13 mouse cellular contexts compared by ENCODE assay signal in the genomic region with DNA sequence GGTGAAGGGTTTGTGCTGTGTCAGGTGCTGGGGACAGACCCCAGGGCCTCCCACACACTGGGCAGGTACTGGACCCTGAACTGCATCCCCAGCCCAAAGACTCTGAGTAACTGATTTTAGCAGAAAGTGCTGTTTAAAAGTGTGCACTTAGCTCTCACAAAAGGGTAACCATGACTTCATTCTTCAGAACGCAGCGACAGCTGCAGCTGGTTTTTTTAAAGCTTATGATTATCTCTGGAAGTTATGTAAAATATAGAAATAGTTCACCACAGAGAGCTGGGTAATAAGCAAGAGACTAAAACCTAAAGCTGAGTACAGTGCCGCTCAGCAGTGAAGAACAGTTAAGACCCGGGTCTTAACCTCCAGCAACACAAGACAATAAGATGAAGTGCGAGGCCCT. TPM values are rescaled to one million over a fixed set of nuclear protein-coding genes. Genes with fewer than 3 reads are reported as not detected.
A peak's percentile ranks its signal among the peaks of the same experiment; 100 is the strongest.
DNase-seq lines count a peak whose midpoint lies in the region; ATAC-seq and TF ChIP-seq lines count a peak whose summit lies in the region.
"Had no signal": no experiment of that assay in that cellular context is flagged by ENCODE, and none has a peak within 500 bp of the region (broad histone marks: within the 10 kb centered on the region; RNA-seq: fewer than 3 reads in every experiment).

No protein-coding gene starts in this region.

- H3K9ac ChIP-seq in forebrain, postnatal 0 days, result no peak overlapping the region
- no peak overlapping the region for H3K9ac ChIP-seq in forebrain, embryonic 14.5 days (ENCODE audit: low read length)
- no peak overlapping the region for H3K9ac ChIP-seq in kidney, embryonic 16.5 days (replicated peaks; ENCODE audit: low read length)
- H3K9ac ChIP-seq in midbrain, postnatal 0 days (replicated peaks; ENCODE audit: low read length, poor library complexity, severe bottlenecking), result 0 out of 2 replicates have a peak overlapping the region, but pooled peaks have one; percentile 24
- no peak overlapping the region for H3K9ac ChIP-seq in midbrain, embryonic 13.5 days (replicated peaks)
- peak overlapping the region; percentile 24; the same call in 1 of the 2 replicates for H3K9ac ChIP-seq in stomach, embryonic 16.5 days (ENCODE audit: low read length)
- H3K9ac ChIP-seq: midbrain, embryonic 15.5 days had no signal

- H3K4me2 ChIP-seq in forebrain, postnatal 0 days (ENCODE audit: low read depth), result no peak overlapping the region
- no peak overlapping the region for H3K4me2 ChIP-seq in forebrain, embryonic 14.5 days (ENCODE audit: low read length)
- no peak overlapping the region for H3K4me2 ChIP-seq in kidney, embryonic 16.5 days (replicated peaks; ENCODE audit: low read depth, low read length)
- H3K4me2 ChIP-seq in midbrain, postnatal 0 days (ENCODE audit: low read depth, low read length, poor library complexity, severe bottlenecking), result no peak overlapping the region
- no peak overlapping the region for H3K4me2 ChIP-seq in midbrain, embryonic 13.5 days (replicated peaks)
- no peak overlapping the region for H3K4me2 ChIP-seq in stomach, embryonic 16.5 days (ENCODE audit: low read depth, low read length)
- H3K4me2 ChIP-seq: midbrain, embryonic 15.5 days had no signal

- no peaks in the 10 kb centered on the region for H3K36me3 ChIP-seq in forebrain, postnatal 0 days (ENCODE audit: insufficient read depth)
- H3K36me3 ChIP-seq in forebrain, embryonic 14.5 days (ENCODE audit: control insufficient read depth, insufficient read depth, low read length), result peaks cover 4% of the 10 kb centered on the region; the same call in 1 of the 2 replicates
- H3K36me3 ChIP-seq in kidney, embryonic 16.5 days (ENCODE audit: insufficient read depth, low read length), result no peaks in the 10 kb centered on the region; the same call in 1 of the 2 replicates
- H3K36me3 ChIP-seq in midbrain, postnatal 0 days (ENCODE audit: insufficient read depth, low read length), result no peaks in the 10 kb centered on the region
- H3K36me3 ChIP-seq in midbrain, embryonic 13.5 days, result no peaks in the 10 kb centered on the region
- H3K36me3 ChIP-seq in stomach, embryonic 16.5 days (ENCODE audit: control insufficient read depth, insufficient read depth, low read length), result no peaks in the 10 kb centered on the region
- H3K36me3 ChIP-seq: midbrain, embryonic 15.5 days had no signal

- no peak overlapping the region for H3K4me3 ChIP-seq in forebrain, postnatal 0 days (ENCODE audit: low read depth, low read length)
- H3K4me3 ChIP-seq in forebrain, embryonic 14.5 days (ENCODE audit: low read depth, low read length), result no peak overlapping the region
- no peak overlapping the region for H3K4me3 ChIP-seq in kidney, embryonic 16.5 days (ENCODE audit: low read length)
- no peak overlapping the region for H3K4me3 ChIP-seq in midbrain, postnatal 0 days (ENCODE audit: low read depth, low read length)
- no peak overlapping the region for H3K4me3 ChIP-seq in midbrain, embryonic 13.5 days (replicated peaks)
- H3K4me3 ChIP-seq in stomach, embryonic 16.5 days (replicated peaks; ENCODE audit: low read length), result no peak overlapping the region
- H3K4me3 ChIP-seq: midbrain, embryonic 15.5 days had no signal

- H3K4me1 ChIP-seq in forebrain, postnatal 0 days (ENCODE audit: insufficient read depth), result no peaks in the 10 kb centered on the region
- H3K4me1 ChIP-seq in forebrain, embryonic 14.5 days (ENCODE audit: control insufficient read depth, insufficient read depth, low read length), result no peaks in the 10 kb centered on the region; the same call in 1 of the 2 replicates
- peaks cover 11% of the 10 kb centered on the region; the same call in 1 of the 2 replicates for H3K4me1 ChIP-seq in kidney, embryonic 16.5 days (ENCODE audit: insufficient read depth, low read length)
- 0 out of 2 replicates have a peak, but pooled peaks cover 4% of the 10 kb centered on the region for H3K4me1 ChIP-seq in midbrain, postnatal 0 days (ENCODE audit: insufficient read depth, low read length)
- H3K4me1 ChIP-seq in midbrain, embryonic 13.5 days (replicated peaks), result peaks cover 36% of the 10 kb centered on the region
- H3K4me1 ChIP-seq in stomach, embryonic 16.5 days (ENCODE audit: control insufficient read depth, insufficient read depth, low read length), result peaks cover 20% of the 10 kb centered on the region

- H3K9me3 ChIP-seq in forebrain, postnatal 0 days (ENCODE audit: low read length), result no peaks in the 10 kb centered on the region
- H3K9me3 ChIP-seq in forebrain, embryonic 14.5 days (replicated peaks; ENCODE audit: control insufficient read depth, low read length), result no peaks in the 10 kb centered on the region
- no peaks in the 10 kb centered on the region for H3K9me3 ChIP-seq in kidney, embryonic 16.5 days (ENCODE audit: low read length)
- no peaks in the 10 kb centered on the region for H3K9me3 ChIP-seq in midbrain, postnatal 0 days (ENCODE audit: low read length)
- H3K9me3 ChIP-seq in midbrain, embryonic 13.5 days, result no peaks in the 10 kb centered on the region
- no peaks in the 10 kb centered on the region for H3K9me3 ChIP-seq in stomach, embryonic 16.5 days (replicated peaks; ENCODE audit: control insufficient read depth, low read length)
- H3K9me3 ChIP-seq: G1E; midbrain, embryonic 15.5 days had no signal

- 54% methylated on average over 5 of the region's 5 CpGs for WGBS in forebrain, postnatal 0 days
- WGBS in forebrain, embryonic 14.5 days, result 72% methylated on average over 5 of the region's 5 CpGs
- 74% methylated on average over 5 of the region's 5 CpGs for WGBS in kidney, embryonic 16.5 days
- 62% methylated on average over 5 of the region's 5 CpGs for WGBS in midbrain, postnatal 0 days
- 70% methylated on average over 5 of the region's 5 CpGs for WGBS in midbrain, embryonic 13.5 days
- WGBS in stomach, embryonic 16.5 days, result 41% methylated on average over 5 of the region's 5 CpGs

- no peaks in the 10 kb centered on the region for H3K27me3 ChIP-seq in forebrain, postnatal 0 days (ENCODE audit: insufficient read depth, low read length)
- no peaks in the 10 kb centered on the region for H3K27me3 ChIP-seq in forebrain, embryonic 14.5 days (replicated peaks; ENCODE audit: control insufficient read depth, insufficient read depth, low read length)
- H3K27me3 ChIP-seq in kidney, embryonic 16.5 days (ENCODE audit: insufficient read depth, low read length), result no peaks in the 10 kb centered on the region
- H3K27me3 ChIP-seq in midbrain, postnatal 0 days (ENCODE audit: insufficient read depth, low read length), result no peaks in the 10 kb centered on the region
- no peaks in the 10 kb centered on the region for H3K27me3 ChIP-seq in midbrain, embryonic 13.5 days
- no peaks in the 10 kb centered on the region for H3K27me3 ChIP-seq in stomach, embryonic 16.5 days (ENCODE audit: control insufficient read depth, insufficient read depth, low read length)
- H3K27me3 ChIP-seq: midbrain, embryonic 15.5 days had no signal

- TF ChIP-seq CTCF in forebrain, postnatal 0 days (IDR thresholded peaks at IDR 0.05; ENCODE audit: low read depth), result no peak
- TF ChIP-seq CTCF in midbrain, postnatal 0 days (IDR thresholded peaks at IDR 0.05), result no peak

- ATAC-seq in forebrain, postnatal 0 days, result no peak
- no peak for ATAC-seq in forebrain, embryonic 14.5 days
- no peak for ATAC-seq in kidney, embryonic 16.5 days (ENCODE audit: low FRiP score, low TSS enrichment)
- ATAC-seq in midbrain, postnatal 0 days (ENCODE audit: low FRiP score), result no peak
- no peak for ATAC-seq in midbrain, embryonic 13.5 days
- ATAC-seq in stomach, embryonic 16.5 days (ENCODE audit: insufficient read depth, low FRiP score), result no peak
- ATAC-seq: midbrain, embryonic 15.5 days had no signal

- no peak for DNase-seq in forebrain, postnatal 0 days
- no peak for DNase-seq in forebrain, embryonic 14.5 days (ENCODE audit: low spot score)
- no peak for DNase-seq in kidney, adult 9 months
- DNase-seq in midbrain, postnatal 0 days (ENCODE audit: low spot score), result no peak
- no peak for DNase-seq in testis, postnatal 14 days (ENCODE audit: low spot score)
- DNase-seq: lung, adult 2 months; spleen, adult 18-20 months; thymus, postnatal 4 days had no signal

- H3K27ac ChIP-seq in forebrain, postnatal 0 days (ENCODE audit: low read depth, low read length), result peak overlapping the region; percentile 35
- no peak overlapping the region for H3K27ac ChIP-seq in forebrain, embryonic 14.5 days (ENCODE audit: low read depth, low read length)
- peak overlapping the region; percentile 22; the same call in 1 of the 2 replicates for H3K27ac ChIP-seq in kidney, embryonic 16.5 days (ENCODE audit: low read length)
- H3K27ac ChIP-seq in midbrain, postnatal 0 days (ENCODE audit: low read depth, low read length), result no peak overlapping the region
- H3K27ac ChIP-seq in midbrain, embryonic 13.5 days, result no peak overlapping the region
- H3K27ac ChIP-seq in stomach, embryonic 16.5 days (ENCODE audit: low read length), result peak overlapping the region; percentile 70
- H3K27ac ChIP-seq: midbrain, embryonic 15.5 days had no signal

RNA-seq across cellular contexts. Expression of gene Spen, which starts 37.3 kb away (rescaled TPM):
- 21.7 and 24.7 TPM in 2 replicates for total RNA-seq in forebrain, postnatal 0 days (2014; rRNA removed)
- 6.0 and 10.7 TPM in 2 replicates for polyA plus RNA-seq in forebrain, postnatal 0 days (2015; fragmentation: Nextera tagmentation; extraction: Ambion mirVana)
- polyA plus RNA-seq in forebrain, embryonic 14.5 days (2014; fragmentation: Nextera tagmentation; extraction: Ambion mirVana), result 10.7 and 14.0 TPM in 2 replicates
- 9.3 and 10.5 TPM in 2 replicates for polyA plus RNA-seq in kidney, embryonic 16.5 days (2015; fragmentation: Nextera tagmentation; extraction: Ambion mirVana)
- 20.0 and 23.2 TPM in 2 replicates for total RNA-seq in midbrain, postnatal 0 days (2014; rRNA removed)
- polyA plus RNA-seq in midbrain, postnatal 0 days (2015; fragmentation: Nextera tagmentation; extraction: Ambion mirVana), result 8.6 and 13.6 TPM in 2 replicates
- 18.3 and 20.5 TPM in 2 replicates for polyA plus RNA-seq in midbrain, embryonic 13.5 days (2015; fragmentation: Nextera tagmentation; extraction: Ambion mirVana)
- polyA plus RNA-seq in stomach, embryonic 16.5 days (2015; fragmentation: Nextera tagmentation; extraction: Ambion mirVana), result 6.2 and 7.2 TPM in 2 replicates

RNA-seq across cellular contexts. Expression of gene Zbtb17, which starts 56.6 kb away (rescaled TPM):
- 42.1 and 51.5 TPM in 2 replicates for total RNA-seq in forebrain, postnatal 0 days (2014; rRNA removed)
- polyA plus RNA-seq in forebrain, postnatal 0 days (2015; fragmentation: Nextera tagmentation; extraction: Ambion mirVana), result 32.8 and 34.8 TPM in 2 replicates
- polyA plus RNA-seq in forebrain, embryonic 14.5 days (2014; fragmentation: Nextera tagmentation; extraction: Ambion mirVana), result 41.3 and 46.5 TPM in 2 replicates
- polyA plus RNA-seq in kidney, embryonic 16.5 days (2015; fragmentation: Nextera tagmentation; extraction: Ambion mirVana), result 41.7 and 43.1 TPM in 2 replicates
- 31.0 and 34.4 TPM in 2 replicates for total RNA-seq in midbrain, postnatal 0 days (2014; rRNA removed)
- polyA plus RNA-seq in midbrain, postnatal 0 days (2015; fragmentation: Nextera tagmentation; extraction: Ambion mirVana), result 30.1 and 30.8 TPM in 2 replicates
- polyA plus RNA-seq in midbrain, embryonic 13.5 days (2015; fragmentation: Nextera tagmentation; extraction: Ambion mirVana), result 54.7 and 61.0 TPM in 2 replicates
- polyA plus RNA-seq in stomach, embryonic 16.5 days (2015; fragmentation: Nextera tagmentation; extraction: Ambion mirVana), result 31.8 and 35.6 TPM in 2 replicates

Comparison
In these comparisons a context has a peak if more than half of its experiments do, and no peak if none do; other contexts are left out.
1. H3K27ac ChIP-seq: peak in forebrain, postnatal 0 days (single experiment), kidney, embryonic 16.5 days (single experiment) and stomach, embryonic 16.5 days (single experiment); none in forebrain, embryonic 14.5 days (single experiment), midbrain, postnatal 0 days (single experiment) and midbrain, embryonic 13.5 days (single experiment).
2. H3K9ac ChIP-seq: peak in midbrain, postnatal 0 days (single experiment) and stomach, embryonic 16.5 days (single experiment); none in forebrain, postnatal 0 days (single experiment), forebrain, embryonic 14.5 days (single experiment), kidney, embryonic 16.5 days (single experiment) and midbrain, embryonic 13.5 days (single experiment).